Mouse (Mus musculus): ENCODE data around the gene Olfr493. TPM values are rescaled to one million over a fixed set of nuclear protein-coding genes. Genes with fewer than 3 reads are reported as not detected.

Gene Olfr493
- not detected for polyA plus RNA-seq (2017; shearing (Covaris generic))

DNA sequence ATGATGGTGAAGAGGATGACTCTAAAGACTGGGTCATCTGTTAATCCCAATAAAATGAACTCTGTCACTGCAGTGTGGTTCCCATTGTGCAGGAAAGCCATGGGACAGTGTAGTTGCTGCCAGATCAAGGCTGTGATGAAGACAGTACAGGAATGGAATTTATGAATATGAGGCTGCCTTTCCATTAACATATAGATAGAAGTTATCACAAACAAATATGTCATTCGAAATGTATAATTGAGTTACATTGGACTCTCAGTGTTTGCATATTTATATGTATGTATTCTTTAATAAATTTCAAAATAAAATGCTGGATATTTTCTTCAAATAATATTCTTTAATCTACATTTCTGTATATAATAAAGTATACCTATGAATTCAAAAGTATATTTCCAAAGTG, at the start of gene Olfr493:
Olfr493 (minus strand) TSS at position 101 of the 400 bp plus-strand sequence.
- no peak for ATAC-seq

GRCm38 (mm10) chr7:108392867-108393266, 46.1 kb upstream of the Olfr493 start, which contains the start of gene Olfr495:
Gene Olfr495, plus strand, starts transcription at chr7:108393167.
- ATAC-seq = no peak

- ATAC-seq = no peak
Measured at GRCm38 (mm10) chr7:108365035-108365434, 18.3 kb upstream of the Olfr493 start, which contains the start of gene Olfr494. Gene Olfr494, plus strand, starts transcription at chr7:108365335.

DNA sequence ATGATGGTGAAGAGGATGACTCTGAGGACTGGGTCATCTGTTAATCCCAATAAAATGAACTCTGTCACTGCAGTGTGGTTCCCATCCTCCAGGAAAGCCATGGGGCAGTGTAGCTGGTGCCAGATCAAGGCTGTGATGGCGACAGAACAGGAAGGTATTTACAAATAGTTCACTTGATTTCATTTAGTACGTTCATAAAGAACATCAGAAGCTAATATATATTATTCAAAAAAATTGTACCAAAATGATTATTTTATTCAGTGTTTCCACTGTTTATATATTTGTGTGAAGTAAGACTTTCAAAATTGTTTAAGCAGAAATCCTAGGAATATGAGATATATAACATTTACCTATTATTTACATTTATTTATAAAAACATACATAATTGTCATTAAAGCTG, 23.2 kb downstream of the Olfr493 start, which contains the start of gene Olfr492:
Olfr492 (minus strand) TSS at position 101 of the 400 bp plus-strand sequence.
- ATAC-seq = no peak

DNA sequence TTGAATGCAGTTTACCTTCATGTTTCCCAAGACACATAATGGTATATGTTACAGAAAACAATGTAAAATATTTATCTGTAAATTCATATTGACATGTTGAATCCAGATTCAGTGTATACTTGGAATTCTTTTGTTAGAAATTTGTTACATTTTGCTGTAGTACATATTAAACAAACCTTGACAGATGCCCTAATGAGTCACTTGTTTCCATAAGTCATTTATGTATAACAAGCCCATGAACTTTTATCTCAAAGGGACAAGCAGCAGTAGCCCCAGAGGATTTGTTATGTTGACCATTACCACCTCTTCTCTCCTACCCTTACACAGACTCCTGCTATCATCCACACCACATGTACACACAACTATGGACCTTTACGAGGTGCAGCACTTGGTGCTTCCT, 33.6 kb downstream of the Olfr493 start, which contains the start of gene Olfr491:
Olfr491 (plus strand) TSS at position 301 of the 400 bp plus-strand sequence.
- no peak for ATAC-seq

Other genes starting within 250 kb of the Olfr493 start
- not detected for gene Olfr482, start 249.4 kb downstream of the Olfr493 start, polyA plus RNA-seq (2017; shearing (Covaris generic))
- gene Olfr483, start 246.1 kb downstream of the Olfr493 start, polyA plus RNA-seq (2017; shearing (Covaris generic)) = not detected
- gene Olfr484, start 219.5 kb downstream of the Olfr493 start, polyA plus RNA-seq (2017; shearing (Covaris generic)) = not detected
- gene Olfr485, start 187.1 kb downstream of the Olfr493 start, polyA plus RNA-seq (2017; shearing (Covaris generic)) = not detected
- gene Olfr486, start 174.2 kb downstream of the Olfr493 start, polyA plus RNA-seq (2017; shearing (Covaris generic)) = not detected
- not detected for gene Olfr487, start 132.3 kb downstream of the Olfr493 start, polyA plus RNA-seq (2017; shearing (Covaris generic))
- not detected for gene Olfr488, start 88.6 kb downstream of the Olfr493 start, polyA plus RNA-seq (2017; shearing (Covaris generic))
- not detected for gene Olfr490, start 58.0 kb downstream of the Olfr493 start, polyA plus RNA-seq (2017; shearing (Covaris generic))
- gene Olfr491, start 33.5 kb downstream of the Olfr493 start, polyA plus RNA-seq (2017; shearing (Covaris generic)) = not detected
- gene Olfr492, start 23.3 kb downstream of the Olfr493 start, polyA plus RNA-seq (2017; shearing (Covaris generic)) = not detected
- gene Olfr494, start 18.4 kb upstream of the Olfr493 start, polyA plus RNA-seq (2017; shearing (Covaris generic)) = not detected
- not detected for gene Olfr495, start 46.2 kb upstream of the Olfr493 start, polyA plus RNA-seq (2017; shearing (Covaris generic))
- not detected for gene Olfr497, start 73.4 kb upstream of the Olfr493 start, polyA plus RNA-seq (2017; shearing (Covaris generic))
- not detected for gene Olfr498, start 118.3 kb upstream of the Olfr493 start, polyA plus RNA-seq (2017; shearing (Covaris generic))
- gene Olfr502, start 178.1 kb upstream of the Olfr493 start, polyA plus RNA-seq (2017; shearing (Covaris generic)) = not detected
- gene Olfr503, start 197.5 kb upstream of the Olfr493 start, polyA plus RNA-seq (2017; shearing (Covaris generic)) = not detected
- gene Olfr504, start 218.8 kb upstream of the Olfr493 start, polyA plus RNA-seq (2017; shearing (Covaris generic)) = not detected